Mouse (Mus musculus) small intestine, adult 2 months (tissue): ENCODE results near the gene Fam221b. TPM values are rescaled to one million over a fixed set of nuclear protein-coding genes. Genes with fewer than 3 reads are reported as not detected.
A peak's percentile ranks its signal among the peaks of the same experiment; 100 is the strongest.

Experiments
- H3K27ac ChIP-seq: fragments of 200-500 bp; 2 replicates; pipeline ENCODE4 v1.5.1; 2012; ENCODE audit warnings: low read depth, low read length, control low read depth, inconsistent platforms; ENCODE audit not compliant: insufficient read depth
- H3K27me3 ChIP-seq: fragments of 200-500 bp; 2 replicates; pipeline ENCODE4 v1.6.1; 2012; ENCODE audit warnings: mild to moderate bottlenecking, moderate library complexity, low read length, inconsistent platforms; ENCODE audit not compliant: control insufficient read depth, insufficient read depth
- H3K36me3 ChIP-seq: fragments of 200-500 bp; 2 replicates; pipeline ENCODE4 v1.6.1; 2012; ENCODE audit warnings: mild to moderate bottlenecking, low read length, control low read depth, inconsistent platforms; ENCODE audit not compliant: control insufficient read depth, insufficient read depth
- H3K4me1 ChIP-seq: fragments of 200-500 bp; 2 replicates; pipeline ENCODE4 v1.6.1; 2012; ENCODE audit warnings: low read length, inconsistent platforms, mixed read lengths; ENCODE audit not compliant: control insufficient read depth, insufficient read depth, insufficient read length
- H3K4me3 ChIP-seq: fragments of 200-500 bp; 2 replicates; pipeline ENCODE4 v1.5.1; 2012; ENCODE audit warnings: low read depth, mild to moderate bottlenecking, control low read depth, inconsistent platforms, low read length, moderate library complexity
- CTCF ChIP-seq: fragments of 200-500 bp; IDR thresholded peaks from 2 replicates; pipeline ENCODE4 v1.5.1; 2012; ENCODE audit warnings: low read depth, mild to moderate bottlenecking, control low read depth, inconsistent platforms, low read length, moderate library complexity, mixed read lengths; ENCODE audit not compliant: insufficient replicate concordance, insufficient read length; ENCODE audit errors: extremely low read depth
- POLR2A ChIP-seq: fragments of 200-500 bp; IDR thresholded peaks from 2 replicates; pipeline ENCODE4 v1.6.1; 2012; ENCODE audit warnings: low read depth, mild to moderate bottlenecking, control low read depth, inconsistent platforms, low read length, moderate library complexity
- WGBS: fragments of 180-500 bp; shearing (Covaris S2); methylation state at CpG from one replicate; pipeline ENCODE4 v1.1.7; 2018; 5-methylcytosine and 5-hydroxymethylcytosine counted together
- polyA plus RNA-seq: library from polyadenylated mRNA; depleted of rRNA; stranded (reverse); fragments of >200 nt; gene quantifications from 2 replicates; pipeline ENCODE4 v1.2.3, GENCODE M21; 2012

Gene Fam221b
- polyA plus RNA-seq, 1 experiment: not detected

DNA sequence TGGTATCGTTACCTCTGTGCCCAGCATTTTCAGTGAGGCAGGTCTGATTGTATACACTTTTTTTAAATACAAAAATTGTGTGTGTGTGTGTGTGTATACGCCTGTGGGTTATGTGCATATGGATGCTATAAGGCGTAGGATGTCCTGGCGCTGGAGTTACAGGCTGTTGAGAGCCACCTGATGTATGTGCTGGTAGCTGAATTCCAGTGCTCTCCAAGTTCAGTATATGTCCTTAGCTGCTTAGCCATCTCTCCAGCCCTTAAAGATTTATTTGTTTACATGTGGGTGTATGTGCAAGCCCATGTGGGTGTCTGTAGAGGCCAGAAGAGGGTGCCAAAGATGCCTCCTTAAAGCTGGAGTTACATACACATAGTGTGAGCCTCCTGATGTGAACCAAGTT, 11.8 kb downstream of the Fam221b start:
- H3K27me3 ChIP-seq: no peaks in the 10 kb centered on the region
- H3K36me3 ChIP-seq: no peaks in the 10 kb centered on the region
- no peak for TF ChIP-seq CTCF
- no peak for TF ChIP-seq POLR2A
- 0 out of 2 replicates have a peak, but pooled peaks cover 2% of the 10 kb centered on the region for H3K4me1 ChIP-seq
- no peak overlapping the region for H3K27ac ChIP-seq
- no peak overlapping the region for H3K4me3 ChIP-seq
- WGBS: 62% methylated on average over 4 of the region's 4 CpGs

DNA sequence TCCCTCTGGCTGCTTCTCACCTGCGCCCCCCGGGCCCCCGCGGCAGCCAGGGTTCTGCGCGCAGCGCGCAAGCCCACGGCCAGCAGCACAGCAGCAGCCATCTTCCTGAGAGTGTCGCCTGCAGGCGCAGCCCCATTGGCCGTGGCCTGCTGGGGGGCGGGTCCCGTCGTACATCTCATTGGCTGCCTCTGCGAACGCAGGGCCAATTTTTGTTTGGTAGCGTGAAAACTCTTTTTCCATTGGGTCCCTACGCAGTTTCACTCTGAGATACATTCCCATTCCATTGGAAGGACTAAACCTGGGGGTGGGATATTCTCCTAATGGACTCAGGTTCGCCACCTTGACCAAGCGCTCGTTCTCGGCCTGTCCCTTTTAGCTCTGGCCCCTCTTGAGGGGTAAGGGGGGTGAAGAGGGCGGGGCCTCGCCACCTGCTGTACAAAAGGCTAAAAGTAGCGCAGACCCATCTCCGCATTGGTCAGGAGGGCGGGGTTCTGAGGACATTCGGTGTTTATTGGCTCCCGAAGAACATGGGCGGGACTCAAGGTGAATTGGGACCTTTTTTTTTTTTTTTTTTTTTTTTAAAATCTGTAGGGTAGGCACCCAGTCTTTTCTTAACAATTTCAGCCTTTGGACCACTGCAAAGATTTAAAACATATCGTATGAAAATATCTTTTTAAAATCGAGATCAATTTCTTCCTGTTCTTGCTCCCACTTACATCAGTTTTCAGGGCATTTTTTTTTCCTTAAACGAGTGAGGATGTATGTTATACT, 12.4 kb downstream of the Fam221b start, which contains the start of gene Hint2:
Gene Hint2 (minus strand): TSS at position 128 of the 771 bp plus-strand sequence.
- 0 out of 2 replicates have a peak, but pooled peaks cover 2% of the 10 kb centered on the region for H3K4me1 ChIP-seq
- TF ChIP-seq CTCF (0 out of 2 replicates have a peak, but pooled peaks have one; percentile 20), POLR2A (peak; percentile 74)
- no peaks in the 10 kb centered on the region for H3K27me3 ChIP-seq
- no peaks in the 10 kb centered on the region for H3K36me3 ChIP-seq
- peak within 1 kb of the TSS; percentile 93 for H3K4me3 ChIP-seq
- WGBS: under 1% methylated on average over 34 of the region's 34 CpGs
- H3K27ac ChIP-seq: peak within 1 kb of the TSS; percentile 66

DNA sequence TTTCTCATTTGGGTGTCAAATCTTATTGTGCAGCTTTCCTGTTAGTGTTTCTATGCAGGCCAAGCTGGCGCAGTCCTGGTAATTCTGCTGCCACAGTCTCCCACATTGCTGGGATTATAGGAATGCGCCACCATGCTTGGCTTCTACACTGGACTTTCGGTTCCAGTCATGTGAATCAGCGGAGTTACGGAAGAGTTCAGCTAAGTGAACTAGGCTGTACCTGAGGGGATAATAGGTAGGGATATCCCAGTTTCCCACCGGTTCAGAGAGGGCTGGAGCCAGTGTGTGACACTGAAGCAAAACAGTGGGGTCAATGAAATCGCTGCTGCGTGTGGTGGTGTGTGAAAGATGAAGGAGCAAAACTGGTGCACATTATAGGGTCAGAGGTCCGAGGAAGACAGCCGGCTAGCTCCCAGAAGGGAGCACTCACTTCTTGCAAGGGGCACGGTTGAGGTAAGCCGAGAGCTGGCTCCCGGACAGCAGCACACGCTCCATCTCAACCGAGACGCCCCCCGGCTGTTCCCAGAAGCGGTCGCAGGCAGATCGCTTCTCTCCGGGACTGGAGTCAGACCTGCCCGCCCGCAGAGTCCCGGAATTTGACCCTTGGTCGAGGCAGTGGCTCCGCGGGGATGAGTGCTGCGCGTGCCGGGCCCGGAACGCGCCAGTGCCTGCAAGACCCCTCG, 13.1 kb downstream of the Fam221b start:
- Histone ChIP-seq H3K27me3 (no peaks in the 10 kb centered on the region), H3K4me3 (peak overlapping the region; percentile 93), H3K27ac (peak overlapping the region; percentile 66), H3K4me1 (0 out of 2 replicates have a peak, but pooled peaks cover 2% of the 10 kb centered on the region), H3K36me3 (no peaks in the 10 kb centered on the region)
- 3% methylated on average over 34 of the region's 34 CpGs for WGBS
- TF ChIP-seq CTCF: no peak
- TF ChIP-seq POLR2A: no peak

DNA sequence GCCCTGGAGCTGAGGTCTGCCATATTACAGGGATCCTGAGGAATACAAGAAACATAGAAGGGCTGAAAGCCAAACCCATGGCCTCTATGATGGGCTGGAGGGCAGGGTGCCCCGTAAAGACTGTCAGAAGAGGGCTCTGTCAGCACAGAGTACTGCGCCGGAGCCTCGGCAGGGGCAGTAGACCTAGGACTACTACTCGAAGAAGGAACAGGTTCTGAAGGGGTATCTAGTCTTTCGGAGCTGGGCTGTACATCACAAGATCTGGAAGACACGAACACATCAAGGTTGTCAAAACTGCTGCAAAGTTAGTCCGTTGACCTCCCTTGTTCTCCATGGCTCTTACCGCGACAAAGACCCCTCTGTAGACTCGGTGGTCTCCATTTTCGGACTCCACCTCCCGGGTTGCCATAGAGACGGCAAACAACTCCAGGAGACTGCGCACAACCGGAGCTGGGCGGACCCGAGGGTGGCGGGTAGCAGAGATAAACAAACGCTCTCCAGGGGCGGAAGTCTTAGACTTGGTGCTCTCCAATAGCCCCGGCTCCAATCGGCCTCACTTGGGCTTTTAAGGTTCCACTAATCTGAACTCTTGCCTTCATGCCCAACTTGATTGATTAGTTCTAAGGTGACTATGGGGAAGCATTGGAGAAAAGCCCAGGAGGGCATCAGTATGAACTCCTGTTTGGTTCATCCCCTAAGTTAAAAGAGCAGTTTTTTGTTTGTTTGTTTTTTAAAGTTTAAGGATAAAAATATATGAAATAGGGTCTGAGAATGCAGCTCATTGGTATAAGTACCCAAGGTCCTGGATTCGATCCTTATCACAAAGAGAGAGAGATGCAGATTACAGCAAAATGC, 15.6 kb downstream of the Fam221b start, which contains the start of gene Spag8:
Gene Spag8 (minus strand): TSS at position 434 of the 855 bp plus-strand sequence.
- H3K4me1 ChIP-seq: no peaks in the 10 kb centered on the region
- no peaks in the 10 kb centered on the region for H3K27me3 ChIP-seq
- WGBS: 36% methylated on average over 24 of the region's 24 CpGs
- peak within 1 kb of the TSS; percentile 17 for H3K4me3 ChIP-seq
- H3K36me3 ChIP-seq: no peaks in the 10 kb centered on the region
- no peak for TF ChIP-seq POLR2A
- TF ChIP-seq CTCF: no peak
- H3K27ac ChIP-seq: no peak within 1 kb of the TSS

DNA sequence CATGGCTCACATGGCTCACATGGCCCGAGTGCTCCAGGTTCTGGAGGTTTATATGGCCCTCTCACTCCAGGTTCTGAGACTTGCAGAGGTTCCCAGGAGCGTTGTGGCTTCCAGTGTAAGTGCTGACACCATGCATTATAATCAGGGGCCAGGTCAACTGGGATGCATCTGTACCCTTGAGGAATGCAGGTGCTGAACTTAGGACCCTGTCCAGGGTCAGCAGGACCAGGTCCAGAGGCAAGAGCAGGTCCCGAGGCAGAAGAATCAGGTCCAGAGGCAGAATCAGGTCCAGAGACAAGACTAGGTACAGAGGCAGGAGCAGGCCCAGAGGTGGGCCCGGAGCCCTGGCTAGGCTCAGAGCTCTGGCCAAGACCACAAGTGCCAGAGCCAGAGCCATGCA, 16.2 kb downstream of the Fam221b start:
- TF ChIP-seq CTCF (no peak), POLR2A (no peak)
- Histone ChIP-seq H3K27ac (no peak overlapping the region), H3K27me3 (no peaks in the 10 kb centered on the region), H3K36me3 (no peaks in the 10 kb centered on the region), H3K4me3 (no peak overlapping the region), H3K4me1 (no peaks in the 10 kb centered on the region)
- WGBS: 83% methylated on average over 4 of the region's 4 CpGs

DNA sequence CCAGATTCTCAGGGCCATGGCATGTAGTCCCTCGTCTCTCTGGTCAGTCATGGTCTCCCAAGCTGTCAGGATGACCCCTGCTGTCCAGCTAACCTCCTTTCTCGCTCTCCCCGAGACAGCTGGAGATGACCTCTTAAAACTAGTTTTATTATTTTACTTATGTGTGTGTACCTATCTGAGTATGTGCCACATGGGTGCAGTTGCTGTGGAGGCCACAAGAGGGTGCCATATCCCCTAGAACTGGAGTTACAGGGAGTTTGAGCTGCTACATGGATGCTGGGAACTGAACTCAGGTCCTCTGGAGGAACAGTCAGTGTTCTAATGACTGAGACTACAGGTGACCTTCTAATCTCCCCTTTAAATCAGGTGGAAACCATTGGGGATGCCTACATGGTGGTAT, 19.2 kb downstream of the Fam221b start:
- TF ChIP-seq POLR2A (no peak), CTCF (peak; percentile 8; the same call in 1 of the 2 replicates)
- no peak overlapping the region for H3K27ac ChIP-seq
- no peak overlapping the region for H3K4me3 ChIP-seq
- 94% methylated on average over 3 of the region's 3 CpGs for WGBS
- no peaks in the 10 kb centered on the region for H3K4me1 ChIP-seq
- H3K27me3 ChIP-seq: no peaks in the 10 kb centered on the region
- no peaks in the 10 kb centered on the region for H3K36me3 ChIP-seq
